Mouse (Mus musculus) G1E (cell line): ENCODE results near the gene St6galnac3. TPM values are rescaled to one million over a fixed set of nuclear protein-coding genes. Genes with fewer than 3 reads are reported as not detected.
A peak's percentile ranks its signal among the peaks of the same experiment; 100 is the strongest.

Experiments used
- ATAC-seq: 2 replicates; pipeline ENCODE4 v1.8.0; 2016; ENCODE audit warnings: mild to moderate bottlenecking; ENCODE audit not compliant: insufficient number of reproducible peaks, poor library complexity, low FRiP score, severe bottlenecking; ENCODE audit errors: extremely low read depth
- DNase-seq: peaks from one replicate; pipeline ENCODE4 v3.0.0; 2012; ENCODE audit warnings: low spot score
- H3K27me3 ChIP-seq: 2 replicates; pipeline ENCODE4 v1.6.1; 2012; ENCODE audit warnings: mild to moderate bottlenecking, low read length, inconsistent platforms; ENCODE audit not compliant: insufficient read depth
- H3K36me3 ChIP-seq: replicated peaks from 2 replicates; pipeline ENCODE3; 2012; ENCODE audit warnings: mild to moderate bottlenecking, inconsistent platforms
- H3K4me1 ChIP-seq: 2 replicates; pipeline ENCODE4 v1.6.1; 2012; ENCODE audit warnings: low read depth, low read length, inconsistent platforms, mixed read lengths; ENCODE audit not compliant: insufficient read depth
- H3K4me3 ChIP-seq: 2 replicates; pipeline ENCODE4 v1.5.1; 2012; ENCODE audit warnings: low read depth, mild to moderate bottlenecking, inconsistent platforms, low read length, moderate library complexity, mixed read lengths
- H3K9me3 ChIP-seq: replicated peaks from 2 replicates; pipeline ENCODE4 v1.6.1; 2012; ENCODE audit warnings: inconsistent platforms
- CTCF ChIP-seq: IDR thresholded peaks from 2 replicates; pipeline ENCODE4 v1.5.1; 2012; ENCODE audit warnings: low read depth, low read length, inconsistent platforms, mixed read lengths
- GATA1 ChIP-seq: IDR thresholded peaks from 2 replicates; pipeline ENCODE4 v1.6.1; 2012; ENCODE audit warnings: borderline replicate concordance, low read length, inconsistent platforms, mixed read lengths
- GATA2 ChIP-seq: IDR thresholded peaks from 2 replicates; pipeline ENCODE4 v1.6.1; 2012; ENCODE audit warnings: low read depth, low read length, inconsistent platforms, borderline replicate concordance
- POLR2AphosphoS5 ChIP-seq: IDR thresholded peaks from 2 replicates; pipeline ENCODE4 v1.6.1; 2012; ENCODE audit warnings: low read depth, low read length, inconsistent platforms; ENCODE audit not compliant: insufficient replicate concordance
- TAL1 ChIP-seq: conservative IDR thresholded peaks from 2 replicates; pipeline ENCODE4 v1.6.1; 2012; ENCODE audit warnings: low read depth, low read length, inconsistent platforms, mixed read lengths
- polyA plus RNA-seq: library from polyadenylated mRNA; stranded (reverse); fragments of >175 nt; gene quantifications from 2 replicates; pipeline ENCODE4 v1.2.3, GENCODE M21; 2012
- total RNA-seq, 2 experiments: library from RNA; stranded (forward) in 1 of 2; stranded (reverse) in 1 of 2; fragments of 200-1000 nt in 1 of 2; fragments of >200 nt in 1 of 2; fragmentation: Nextera tagmentation in 1 of 2; gene quantifications; 2 replicates each; pipeline ENCODE4 v1.2.3; 2014 to 2017

Gene St6galnac3
- total and polyA plus RNA-seq, 3 experiments = 1.3 to 62.8 (median 45.7) TPM

- no peak overlapping the region for H3K4me3 ChIP-seq
- H3K9me3 ChIP-seq = no peaks in the 10 kb centered on the region
- DNase-seq (no peak), ATAC-seq (no peak)
- H3K36me3 ChIP-seq = peaks cover 72% of the 10 kb centered on the region
- peaks cover 88% of the 10 kb centered on the region for H3K4me1 ChIP-seq
- H3K27me3 ChIP-seq = no peaks in the 10 kb centered on the region
- TF ChIP-seq GATA2 = no peak
- TF ChIP-seq GATA1 = no peak
- peak; percentile 36; the same call in 1 of the 2 replicates for TF ChIP-seq CTCF
- no peak for TF ChIP-seq TAL1
- TF ChIP-seq POLR2AphosphoS5 = no peak
Measured at GRCm38 (mm10) chr3:153675073-153675472, 49.9 kb downstream of the St6galnac3 start.

DNA sequence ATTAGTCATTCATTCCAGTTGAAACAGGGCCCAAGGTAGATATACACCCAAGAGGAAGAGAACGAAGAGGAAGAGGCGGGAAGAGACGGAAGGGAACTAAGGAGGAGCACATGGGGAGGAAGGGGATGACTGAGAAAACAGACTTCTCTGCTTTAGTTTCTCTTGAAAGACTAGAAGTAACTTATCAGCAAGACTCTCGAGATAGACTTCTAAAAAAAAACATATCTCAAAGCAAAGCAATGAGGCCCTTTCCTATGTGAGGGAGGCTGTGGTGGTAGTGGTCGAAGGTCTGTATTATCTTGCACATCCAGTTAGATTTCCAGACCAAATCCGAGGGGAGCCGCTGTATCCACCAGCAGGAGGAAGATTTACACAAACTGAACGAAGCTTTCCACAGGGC, 50.6 kb downstream of the St6galnac3 start:
- H3K4me3 ChIP-seq = no peak overlapping the region; the same call in 1 of the 2 replicates
- ATAC-seq (no peak), DNase-seq (no peak)
- no peak for TF ChIP-seq GATA2
- no peak for TF ChIP-seq TAL1
- no peak for TF ChIP-seq POLR2AphosphoS5
- no peak for TF ChIP-seq GATA1
- no peak for TF ChIP-seq CTCF
- peaks cover 71% of the 10 kb centered on the region for H3K36me3 ChIP-seq
- H3K4me1 ChIP-seq = peaks cover 89% of the 10 kb centered on the region
- H3K9me3 ChIP-seq = no peaks in the 10 kb centered on the region
- H3K27me3 ChIP-seq = no peaks in the 10 kb centered on the region

DNA sequence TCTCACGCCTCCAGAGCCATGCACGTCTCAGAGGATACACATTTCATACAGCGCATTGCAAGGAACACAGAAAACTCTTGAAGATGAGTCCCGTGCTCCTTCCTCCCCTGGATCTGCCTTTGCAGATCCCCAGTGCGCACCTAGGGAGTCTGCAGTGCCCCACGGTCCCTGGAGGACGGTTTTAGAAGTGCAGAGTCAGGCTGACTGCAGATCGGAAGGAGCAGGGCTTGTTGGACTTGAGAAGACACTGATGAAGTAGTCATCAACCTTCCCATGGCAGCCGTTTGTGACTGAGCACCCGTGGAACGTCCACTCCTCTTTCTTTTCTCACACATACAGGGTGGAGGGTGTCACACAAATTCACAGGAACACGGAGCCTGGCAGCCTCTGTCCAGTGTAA, 51.5 kb downstream of the St6galnac3 start:
- Histone ChIP-seq H3K4me3 (no peak overlapping the region), H3K9me3 (no peaks in the 10 kb centered on the region), H3K27me3 (no peaks in the 10 kb centered on the region), H3K4me1 (peaks cover 90% of the 10 kb centered on the region), H3K36me3 (peaks cover 67% of the 10 kb centered on the region)
- no peak for TF ChIP-seq GATA2
- TF ChIP-seq GATA1 = no peak
- TF ChIP-seq CTCF = no peak
- TF ChIP-seq TAL1 = no peak
- no peak for TF ChIP-seq POLR2AphosphoS5
- DNase-seq (no peak), ATAC-seq (no peak)

DNA sequence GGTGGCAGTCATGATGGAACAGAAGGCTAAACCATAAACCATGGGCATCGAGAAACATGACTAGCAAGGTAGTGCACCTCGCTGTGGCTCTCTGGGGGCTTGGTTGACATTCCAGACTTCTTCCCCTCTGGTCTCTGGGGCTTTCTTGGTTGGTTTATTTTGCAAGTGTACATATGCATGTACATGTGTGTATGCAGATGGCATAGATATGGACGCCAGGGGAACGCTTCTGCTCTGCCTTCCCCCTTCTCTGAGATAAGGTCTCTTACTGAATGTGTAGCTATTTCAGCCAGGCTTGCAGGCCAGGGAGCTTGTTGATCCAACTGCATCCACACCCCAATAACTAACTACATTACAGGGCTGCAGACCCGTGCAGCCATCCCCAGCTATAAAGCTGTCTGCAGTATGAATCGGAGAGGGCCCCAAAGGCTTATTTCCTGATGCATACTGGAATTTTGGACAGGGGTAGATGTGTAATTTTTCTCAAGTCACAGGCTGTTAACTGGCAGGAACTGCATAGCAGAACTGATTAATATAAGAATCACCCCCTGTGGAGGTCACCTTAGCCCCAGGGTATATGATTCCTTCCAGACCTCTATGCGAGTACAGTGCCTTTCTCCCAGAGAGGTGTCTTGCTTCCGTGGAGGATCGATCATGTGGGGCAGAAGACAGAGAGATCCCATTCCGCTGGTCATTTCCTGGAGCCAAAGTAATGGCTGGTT, 53.9 kb downstream of the St6galnac3 start:
- TF ChIP-seq GATA2 (no peak), POLR2AphosphoS5 (no peak), GATA1 (no peak), CTCF (no peak), TAL1 (no peak)
- Histone ChIP-seq H3K36me3 (peaks cover 58% of the 10 kb centered on the region), H3K4me1 (peaks cover 82% of the 10 kb centered on the region), H3K9me3 (no peaks in the 10 kb centered on the region), H3K4me3 (no peak overlapping the region), H3K27me3 (no peaks in the 10 kb centered on the region)
- DNase-seq (no peak), ATAC-seq (peak; percentile 47)

GRCm38 (mm10) chr3:153669737-153670435, 55.1 kb downstream of the St6galnac3 start:
- Histone ChIP-seq H3K36me3 (peaks cover 52% of the 10 kb centered on the region), H3K27me3 (no peaks in the 10 kb centered on the region), H3K9me3 (no peaks in the 10 kb centered on the region), H3K4me3 (no peak overlapping the region; the same call in 1 of the 2 replicates), H3K4me1 (peaks cover 83% of the 10 kb centered on the region)
- DNase-seq = no peak
- TF ChIP-seq GATA1 = no peak
- no peak for TF ChIP-seq CTCF
- no peak for TF ChIP-seq POLR2AphosphoS5
- no peak for TF ChIP-seq TAL1
- TF ChIP-seq GATA2 = no peak
- ATAC-seq = no peak

- no peaks in the 10 kb centered on the region for H3K9me3 ChIP-seq
- no peaks in the 10 kb centered on the region for H3K27me3 ChIP-seq
- peaks cover 83% of the 10 kb centered on the region for H3K4me1 ChIP-seq
- no peak for TF ChIP-seq GATA2
- TF ChIP-seq TAL1 = no peak
- no peak for TF ChIP-seq POLR2AphosphoS5
- TF ChIP-seq CTCF = no peak
- no peak for TF ChIP-seq GATA1
- DNase-seq (no peak), ATAC-seq (no peak)
- H3K4me3 ChIP-seq = no peak overlapping the region
- H3K36me3 ChIP-seq = peaks cover 51% of the 10 kb centered on the region
Measured at GRCm38 (mm10) chr3:153669329-153669728, 55.6 kb downstream of the St6galnac3 start.
